Mouse (Mus musculus): ENCODE measurements around the gene Chrm5. TPM values are rescaled to one million over a fixed set of nuclear protein-coding genes. Genes with fewer than 3 reads are reported as not detected.
A peak's percentile ranks its signal among the peaks of the same experiment; 100 is the strongest.

Gene Chrm5
- polyA plus RNA-seq, 1 experiment from 2014 or later, result not detected

DNA sequence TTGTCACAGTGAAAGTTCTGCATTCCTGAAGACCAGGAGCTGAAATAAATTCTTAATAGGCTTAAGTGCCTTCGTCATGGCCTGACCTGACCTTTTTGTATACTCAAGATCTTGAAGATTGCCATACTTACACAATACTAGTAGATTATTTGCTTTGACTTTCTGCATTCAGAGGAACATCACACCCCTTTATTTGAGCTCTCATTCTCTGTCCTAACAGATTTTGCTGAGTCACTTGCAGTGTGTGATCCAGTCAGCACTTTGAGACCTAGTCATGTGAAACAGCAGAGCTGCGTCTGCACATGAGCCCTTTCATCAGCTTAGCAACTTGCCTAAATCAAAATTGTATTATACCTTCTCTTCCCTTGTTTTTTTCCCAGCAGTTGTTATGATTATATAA, 47.2 kb downstream of the Chrm5 start:
- POLR2A ChIA-PET, result interaction anchor here (0.8 kb wide), 1 partner anchor 15 kb away, joined by 3 read pairs; no protein-coding TSS in a partner anchor
- ATAC-seq (peak; percentile 84), DNase-seq (ENCODE audit: low read depth, low spot score) (no peak)
- TF ChIP-seq CTCF (IDR thresholded peaks at IDR 0.05), result no peak
- no peaks in the 10 kb centered on the region for H3K27me3 ChIP-seq
- CTCF ChIA-PET, result interaction anchor here (2.3 kb wide), 1 partner anchor 10 kb away, joined by 10 read pairs; no protein-coding TSS in a partner anchor
- in situ Hi-C loops (cut with MboI; ENCODE audit: low pct_unique_long_range_greater_than_20kb), result no loop called here

DNA sequence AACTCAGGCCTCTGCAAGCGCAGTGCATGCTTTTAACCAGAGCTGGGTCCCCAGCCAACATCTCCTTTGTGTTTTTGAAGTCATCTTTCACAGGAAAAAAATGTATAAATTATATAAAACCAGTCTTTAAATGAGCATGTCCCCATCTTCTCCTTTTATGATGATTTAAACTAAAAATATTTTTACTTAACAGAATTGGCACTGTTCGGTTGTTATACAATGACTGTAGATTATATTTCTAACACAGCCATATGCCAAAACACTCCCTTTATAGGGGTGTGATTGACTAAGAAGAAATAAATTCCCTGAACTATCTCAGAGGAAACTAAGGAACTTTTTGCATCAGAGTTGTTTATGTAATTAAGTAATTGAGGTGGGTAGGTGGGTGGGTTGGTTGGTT, 48.0 kb downstream of the Chrm5 start:
- no peaks in the 10 kb centered on the region for H3K27me3 ChIP-seq
- DNase-seq (ENCODE audit: low read depth, low spot score) (no peak), ATAC-seq (no peak)
- in situ Hi-C loops (cut with MboI; ENCODE audit: low pct_unique_long_range_greater_than_20kb), result no loop called here
- ChIA-PET CTCF (interaction anchor here (2.3 kb wide), 1 partner anchor 11 kb away, joined by 10 read pairs; no protein-coding TSS in a partner anchor), POLR2A (no interaction called here)
- TF ChIP-seq CTCF (IDR thresholded peaks at IDR 0.05), result no peak

DNA sequence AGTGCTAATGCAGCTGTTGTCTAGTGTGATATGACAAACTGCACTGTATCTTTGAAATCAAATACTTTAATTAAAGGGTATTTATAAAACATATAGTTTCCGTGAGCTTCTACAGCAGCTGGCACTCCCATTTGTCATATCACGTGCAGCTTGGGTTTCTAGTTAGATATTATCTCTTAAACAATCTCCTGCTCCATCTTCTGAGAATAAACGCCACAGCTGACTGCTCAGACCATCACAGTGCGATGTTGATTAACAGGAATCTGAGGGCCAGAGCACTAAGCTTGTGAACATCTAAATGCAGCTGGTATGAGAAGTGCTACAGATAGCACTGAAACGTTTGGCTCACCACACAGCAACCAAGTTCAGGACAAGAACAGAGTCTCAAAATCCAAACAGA, 50.2 kb downstream of the Chrm5 start:
- CTCF ChIA-PET, result interaction anchor here (0.8 to 1.2 kb wide), 2 partner anchors 16 to 23 kb away, joined by 3 read pairs; no protein-coding TSS in a partner anchor
- no peak for TF ChIP-seq CTCF (IDR thresholded peaks at IDR 0.05)
- no peaks in the 10 kb centered on the region for H3K27me3 ChIP-seq
- DNase-seq (ENCODE audit: low read depth, low spot score) (no peak), ATAC-seq (no peak)
- in situ Hi-C loops (cut with MboI; ENCODE audit: low pct_unique_long_range_greater_than_20kb), result no loop called here
- POLR2A ChIA-PET, result interaction anchor here (1.0 kb wide), 1 partner anchor 24 kb away, joined by 3 read pairs; the partner anchor contains the start of gene Emc7

DNA sequence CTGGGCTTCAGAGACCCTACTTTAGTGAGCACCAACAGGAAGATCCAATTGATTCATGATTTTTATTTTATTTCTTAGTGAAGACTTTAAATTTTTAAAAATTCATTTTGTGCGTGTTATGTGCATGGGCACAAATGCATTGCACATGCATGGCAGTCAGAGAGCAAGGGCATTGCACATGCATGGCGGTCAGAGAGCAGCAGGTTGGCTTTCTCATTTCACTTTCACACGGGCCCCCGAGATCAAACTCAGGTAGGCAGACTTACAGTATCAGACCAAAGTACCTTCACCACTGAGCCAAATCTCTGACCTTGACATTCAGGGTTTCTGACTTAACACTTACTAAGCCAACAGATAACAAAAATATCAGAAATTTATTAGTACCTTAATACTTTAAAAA, 50.9 kb downstream of the Chrm5 start:
- POLR2A ChIA-PET, result no interaction called here
- CTCF ChIA-PET, result no interaction called here

More for the DNA sequence above, 50.9 kb downstream of the Chrm5 start:
- in situ Hi-C loops (cut with MboI; ENCODE audit: low pct_unique_long_range_greater_than_20kb), result no loop called here
- no peaks in the 10 kb centered on the region for H3K27me3 ChIP-seq
- no peak for ATAC-seq
- TF ChIP-seq CTCF (IDR thresholded peaks at IDR 0.05), result no peak
- no peak for DNase-seq (ENCODE audit: low read depth, low spot score)

Other genes starting within 250 kb of the Chrm5 start
- gene Lpcat4, start 241.3 kb downstream of the Chrm5 start, polyA plus RNA-seq (2021), result 46.9 TPM
- 0.10 TPM for gene Nutm1, start 221.5 kb downstream of the Chrm5 start, polyA plus RNA-seq (2021)
- gene Nop10, start 218.8 kb downstream of the Chrm5 start, polyA plus RNA-seq (2021), result 55.3 TPM
- 25.5 TPM for gene Slc12a6, start 214.9 kb downstream of the Chrm5 start, polyA plus RNA-seq (2021)
- 0.06 TPM for gene Gm21985, start 214.5 kb downstream of the Chrm5 start, polyA plus RNA-seq (2021)
- gene Emc4, start 112.7 kb downstream of the Chrm5 start, polyA plus RNA-seq (2021), result 118 TPM
- 17.4 TPM for gene Katnbl1, start 101.6 kb downstream of the Chrm5 start, polyA plus RNA-seq (2021)
- 25.8 TPM for gene Emc7, start 25.8 kb downstream of the Chrm5 start, polyA plus RNA-seq (2021)
- 13.3 TPM for gene Aven, start 12.2 kb upstream of the Chrm5 start, polyA plus RNA-seq (2021)

All from Patski (cell line).